ENCODE assay signal across 20 mouse cellular contexts in the genomic region with DNA sequence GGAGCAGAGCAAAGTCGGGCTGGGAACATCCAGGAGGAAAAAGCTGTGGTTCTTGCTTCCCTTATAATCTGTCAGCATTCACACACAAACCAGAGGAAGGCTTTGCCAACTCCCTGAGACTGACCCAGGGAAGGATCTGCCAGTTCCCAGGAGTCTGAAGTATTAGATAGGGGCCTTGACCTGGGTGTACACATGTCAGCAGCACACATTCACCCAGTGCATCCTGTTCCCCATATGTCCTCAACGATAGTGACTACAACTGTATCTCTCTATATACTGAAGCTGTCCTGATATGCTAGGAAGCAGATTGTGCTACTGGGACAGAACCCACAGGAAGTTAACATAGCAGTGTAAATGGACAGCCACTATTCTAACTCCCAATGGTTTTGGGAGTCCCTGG.
A peak's percentile ranks its signal among the peaks of the same experiment; 100 is the strongest.
DNase-seq lines count a peak whose midpoint lies in the region; ATAC-seq and TF ChIP-seq lines count a peak whose summit lies in the region.
"Had no signal": no experiment of that assay in that cellular context is flagged by ENCODE, and none has a peak within 500 bp of the region (broad histone marks: within the 10 kb centered on the region; RNA-seq: fewer than 3 reads in every experiment).

No protein-coding gene starts in this region.

- TF ChIP-seq CTCF in stomach, postnatal 0 days (IDR thresholded peaks at IDR 0.05; ENCODE audit: low read depth) = no peak

- no peak overlapping the region for H3K4me2 ChIP-seq in stomach, embryonic 14.5 days (replicated peaks; ENCODE audit: low read depth, low read length)
- no peak overlapping the region for H3K4me2 ChIP-seq in stomach, postnatal 0 days (replicated peaks; ENCODE audit: low read depth)
- H3K4me2 ChIP-seq in liver, embryonic 12.5 days = peak overlapping the region; percentile 45
- 0 out of 2 replicates have a peak overlapping the region, but pooled peaks have one; percentile 1 for H3K4me2 ChIP-seq in liver, embryonic 16.5 days (ENCODE audit: low read depth, low read length)
- no peak overlapping the region for H3K4me2 ChIP-seq in forebrain, embryonic 14.5 days (ENCODE audit: low read length)
- H3K4me2 ChIP-seq: embryonic facial prominence, embryonic 12.5 days; heart, embryonic 15.5 days; hindbrain, embryonic 12.5 days had no signal

- no peaks in the 10 kb centered on the region for H3K27me3 ChIP-seq in stomach, embryonic 14.5 days (ENCODE audit: control insufficient read depth, insufficient read depth, low read length)
- no peaks in the 10 kb centered on the region for H3K27me3 ChIP-seq in stomach, postnatal 0 days (ENCODE audit: control insufficient read depth, insufficient read depth, low read length)
- no peaks in the 10 kb centered on the region for H3K27me3 ChIP-seq in liver, embryonic 12.5 days (replicated peaks)
- H3K27me3 ChIP-seq in liver, embryonic 16.5 days (ENCODE audit: control insufficient read depth, insufficient read depth, low read depth, low read length) = no peaks in the 10 kb centered on the region
- H3K27me3 ChIP-seq in forebrain, embryonic 14.5 days (replicated peaks; ENCODE audit: control insufficient read depth, insufficient read depth, low read length) = no peaks in the 10 kb centered on the region
- H3K27me3 ChIP-seq: embryonic facial prominence, embryonic 12.5 days; hindbrain, embryonic 12.5 days had no signal

- H3K9me3 ChIP-seq in stomach, embryonic 14.5 days (ENCODE audit: control insufficient read depth, low read depth, low read length) = no peaks in the 10 kb centered on the region
- H3K9me3 ChIP-seq in stomach, postnatal 0 days (ENCODE audit: control insufficient read depth, low read length) = no peaks in the 10 kb centered on the region
- H3K9me3 ChIP-seq in liver, embryonic 12.5 days (replicated peaks) = no peaks in the 10 kb centered on the region
- no peaks in the 10 kb centered on the region for H3K9me3 ChIP-seq in liver, embryonic 16.5 days (replicated peaks; ENCODE audit: control insufficient read depth, low read length)
- no peaks in the 10 kb centered on the region for H3K9me3 ChIP-seq in forebrain, embryonic 14.5 days (replicated peaks; ENCODE audit: control insufficient read depth, low read length)
- H3K9me3 ChIP-seq: embryonic facial prominence, embryonic 12.5 days; heart, embryonic 15.5 days; hindbrain, embryonic 12.5 days had no signal

- H3K9ac ChIP-seq in stomach, embryonic 14.5 days (replicated peaks; ENCODE audit: low read depth, low read length) = no peak overlapping the region
- no peak overlapping the region for H3K9ac ChIP-seq in stomach, postnatal 0 days (ENCODE audit: low read length)
- peak overlapping the region; percentile 63 for H3K9ac ChIP-seq in liver, embryonic 12.5 days
- no peak overlapping the region for H3K9ac ChIP-seq in liver, embryonic 16.5 days (ENCODE audit: low read depth, low read length)
- no peak overlapping the region for H3K9ac ChIP-seq in forebrain, embryonic 14.5 days (ENCODE audit: low read length)
- H3K9ac ChIP-seq: embryonic facial prominence, embryonic 12.5 days; heart, embryonic 15.5 days; hindbrain, embryonic 12.5 days had no signal

- 74% methylated on average over 2 of the region's 2 CpGs for WGBS in stomach, embryonic 14.5 days
- WGBS in stomach, postnatal 0 days = 59% methylated on average over 2 of the region's 2 CpGs
- 21% methylated on average over 2 of the region's 2 CpGs for WGBS in liver, embryonic 12.5 days (ENCODE audit: insufficient replicate concordance)
- WGBS in liver, embryonic 16.5 days (ENCODE audit: insufficient replicate concordance) = 30% methylated on average over 2 of the region's 2 CpGs
- WGBS in forebrain, embryonic 14.5 days = 87% methylated on average over 2 of the region's 2 CpGs

- DNase-seq in stomach, postnatal 0 days (ENCODE audit: low spot score) = no peak
- no peak for DNase-seq in cerebellum, postnatal 25 days
- DNase-seq in forebrain, embryonic 14.5 days (ENCODE audit: low spot score) = no peak
- DNase-seq in gastrocnemius, adult 8-10 months (ENCODE audit: low spot score in 2 of 2) = no peak
- DNase-seq: adrenal gland, adult 2 months; adrenal gland, postnatal 25 days; cerebellum, adult 11 months; cerebellum, adult 8-10 months; cerebellum, postnatal 14 days; gastrocnemius, postnatal 25 days; heart, postnatal 36 days had no signal

- no peak for TF ChIP-seq EP300 in stomach, postnatal 0 days (optimal IDR thresholded peaks at IDR 0.05)

- H3K36me3 ChIP-seq in stomach, embryonic 14.5 days (ENCODE audit: control insufficient read depth, insufficient read depth, low read length) = no peaks in the 10 kb centered on the region
- no peaks in the 10 kb centered on the region for H3K36me3 ChIP-seq in stomach, postnatal 0 days (ENCODE audit: control insufficient read depth, insufficient read depth, low read length)
- H3K36me3 ChIP-seq in liver, embryonic 12.5 days = no peaks in the 10 kb centered on the region
- no peaks in the 10 kb centered on the region for H3K36me3 ChIP-seq in liver, embryonic 16.5 days (ENCODE audit: control insufficient read depth, insufficient read depth)
- no peaks in the 10 kb centered on the region for H3K36me3 ChIP-seq in forebrain, embryonic 14.5 days (ENCODE audit: control insufficient read depth, insufficient read depth, low read length)
- H3K36me3 ChIP-seq: embryonic facial prominence, embryonic 12.5 days; heart, embryonic 15.5 days; hindbrain, embryonic 12.5 days had no signal

- H3K27ac ChIP-seq in stomach, embryonic 14.5 days (ENCODE audit: low read length) = no peak overlapping the region
- H3K27ac ChIP-seq in stomach, postnatal 0 days (replicated peaks) = no peak overlapping the region
- peak overlapping the region; percentile 89 for H3K27ac ChIP-seq in liver, embryonic 12.5 days
- peak overlapping the region; percentile 66 for H3K27ac ChIP-seq in liver, embryonic 16.5 days (ENCODE audit: low read length)
- H3K27ac ChIP-seq in forebrain, embryonic 14.5 days (ENCODE audit: low read depth, low read length) = no peak overlapping the region
- H3K27ac ChIP-seq: embryonic facial prominence, embryonic 12.5 days; heart, embryonic 15.5 days; hindbrain, embryonic 12.5 days had no signal

- no peak overlapping the region for H3K4me3 ChIP-seq in stomach, embryonic 14.5 days (ENCODE audit: low read depth, low read length)
- no peak overlapping the region for H3K4me3 ChIP-seq in stomach, postnatal 0 days (ENCODE audit: low read depth, low read length)
- H3K4me3 ChIP-seq in liver, embryonic 12.5 days = no peak overlapping the region
- H3K4me3 ChIP-seq in liver, embryonic 16.5 days (ENCODE audit: low read depth, low read length) = no peak overlapping the region
- H3K4me3 ChIP-seq in forebrain, embryonic 14.5 days (ENCODE audit: low read depth, low read length) = no peak overlapping the region
- H3K4me3 ChIP-seq: embryonic facial prominence, embryonic 12.5 days; heart, embryonic 15.5 days; hindbrain, embryonic 12.5 days had no signal

- ATAC-seq in stomach, embryonic 14.5 days (ENCODE audit: insufficient number of reproducible peaks, insufficient read depth, low FRiP score, low read depth) = peak; percentile 55; the same call in 1 of the 2 replicates
- ATAC-seq in stomach, postnatal 0 days (ENCODE audit: low FRiP score, low TSS enrichment) = no peak
- peak; percentile 87 for ATAC-seq in liver, embryonic 12.5 days
- peak; percentile 83 for ATAC-seq in liver, embryonic 16.5 days (ENCODE audit: low read depth)
- no peak for ATAC-seq in forebrain, embryonic 14.5 days
- ATAC-seq: forebrain, embryonic 16.5 days; hindbrain, embryonic 16.5 days; inflammation-experienced regulatory T-cells, adult 6 months had no signal

- H3K4me1 ChIP-seq in stomach, embryonic 14.5 days (ENCODE audit: control insufficient read depth, insufficient read depth, low read length) = no peaks in the 10 kb centered on the region
- H3K4me1 ChIP-seq in stomach, postnatal 0 days (replicated peaks; ENCODE audit: control insufficient read depth, insufficient read depth) = no peaks in the 10 kb centered on the region
- peaks cover 83% of the 10 kb centered on the region for H3K4me1 ChIP-seq in liver, embryonic 12.5 days
- peaks cover 63% of the 10 kb centered on the region for H3K4me1 ChIP-seq in liver, embryonic 16.5 days (ENCODE audit: control insufficient read depth, low read depth, low read length)
- H3K4me1 ChIP-seq in forebrain, embryonic 14.5 days (ENCODE audit: control insufficient read depth, insufficient read depth, low read length) = peaks cover 4% of the 10 kb centered on the region; the same call in 1 of the 2 replicates
- H3K4me1 ChIP-seq: heart, embryonic 15.5 days had no signal

Comparison
In these comparisons a context has a peak if more than half of its experiments do, and no peak if none do; other contexts are left out.
1. ATAC-seq: peak in stomach, embryonic 14.5 days (single experiment), liver, embryonic 12.5 days (single experiment) and liver, embryonic 16.5 days (single experiment); none in stomach, postnatal 0 days (single experiment) and forebrain, embryonic 14.5 days (single experiment).
2. H3K27ac ChIP-seq: peak in liver, embryonic 12.5 days (single experiment) and liver, embryonic 16.5 days (single experiment); none in stomach, embryonic 14.5 days (single experiment), stomach, postnatal 0 days (single experiment) and forebrain, embryonic 14.5 days (single experiment).
3. H3K4me2 ChIP-seq: peak in liver, embryonic 12.5 days (single experiment) and liver, embryonic 16.5 days (single experiment); none in stomach, embryonic 14.5 days (single experiment), stomach, postnatal 0 days (single experiment) and forebrain, embryonic 14.5 days (single experiment).